Mouse (Mus musculus) thymus, postnatal 25 days (tissue): Measurements from ENCODE around the gene Taf8.

Experiments
- DNase-seq: peaks from one replicate; pipeline ENCODE4 v3.0.0; 2022

Taf8 gene

DNA sequence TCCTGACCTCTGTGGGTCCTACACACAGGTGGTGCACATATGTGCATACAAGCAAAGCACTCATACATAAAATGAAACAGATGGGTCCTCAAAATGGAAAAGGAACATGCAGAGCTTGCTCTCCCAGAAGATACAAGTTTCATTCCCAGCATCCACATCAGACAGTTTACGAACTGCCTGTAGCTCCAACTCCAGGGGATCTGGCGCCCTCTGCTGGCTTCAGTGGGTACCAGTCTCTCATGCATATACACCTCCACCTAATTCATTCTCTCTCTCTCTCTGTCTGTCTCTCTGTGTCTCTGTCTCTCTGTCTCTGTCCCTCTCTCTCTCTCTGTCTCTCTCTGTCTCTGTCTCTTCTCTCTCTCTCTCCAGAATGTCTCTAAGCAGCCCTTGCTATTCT is 19.7 kb downstream of the Taf8 start:
- peak; percentile 73 for DNase-seq

DNA sequence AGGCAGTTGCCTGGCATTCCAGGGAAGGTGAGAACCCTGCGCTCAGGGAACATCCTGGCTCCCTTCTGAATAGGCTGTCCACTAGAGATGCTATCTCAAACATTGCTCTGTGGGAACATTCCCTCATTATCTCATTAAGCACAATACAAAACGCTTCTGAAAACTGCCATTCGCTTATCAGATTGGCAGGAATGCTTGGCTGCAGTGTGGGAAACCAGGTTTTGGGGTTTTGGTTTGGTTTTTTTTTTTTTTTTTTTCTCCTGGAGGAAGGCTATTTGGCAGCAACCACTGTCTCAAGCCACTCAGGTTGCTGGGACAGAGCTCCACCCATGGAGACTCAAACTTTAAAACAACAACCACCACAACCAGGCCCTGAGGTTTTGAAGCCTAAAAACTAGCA is 22.2 kb downstream of the Taf8 start:
- DNase-seq: no peak

DNA sequence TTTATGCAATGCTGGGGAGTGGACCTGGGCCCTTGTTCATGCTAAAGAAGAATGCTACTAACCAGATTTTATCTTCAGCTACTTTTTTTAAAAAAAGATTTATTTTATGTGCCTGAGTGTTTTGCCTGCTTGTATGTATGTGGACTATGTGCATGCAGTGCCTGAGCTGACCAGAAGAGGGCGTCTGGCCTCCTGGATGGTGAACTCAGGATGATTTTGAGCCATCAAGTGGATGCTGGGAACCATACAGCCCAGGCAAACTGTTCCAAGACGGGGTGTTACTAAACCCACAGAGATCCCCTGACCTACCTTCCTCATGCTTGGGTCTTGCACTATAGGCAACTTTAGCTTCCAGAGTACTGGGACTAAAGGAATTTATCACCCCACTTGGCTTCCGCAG is 26.4 kb downstream of the Taf8 start:
- peak; percentile 39 for DNase-seq

DNA sequence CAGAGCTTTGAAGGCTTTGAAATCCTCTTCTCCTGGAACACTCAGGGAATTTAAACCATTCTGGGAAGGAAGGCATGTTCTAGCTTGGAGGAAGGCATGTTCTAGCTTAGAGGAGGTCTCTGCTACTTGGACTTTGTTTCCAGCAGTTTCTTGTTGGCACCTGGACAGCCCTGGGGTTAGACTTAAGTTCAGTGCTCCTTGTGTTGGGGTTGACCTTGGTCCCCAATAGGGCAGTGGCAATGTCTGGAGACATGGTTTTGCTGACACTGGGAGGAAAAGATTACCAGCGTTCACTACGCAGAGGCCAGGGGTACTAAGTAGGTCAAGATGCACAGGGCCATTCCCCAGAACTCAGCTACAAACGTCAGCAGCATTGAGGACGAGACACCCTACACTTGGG is 26.9 kb downstream of the Taf8 start:
- DNase-seq: no peak

DNA sequence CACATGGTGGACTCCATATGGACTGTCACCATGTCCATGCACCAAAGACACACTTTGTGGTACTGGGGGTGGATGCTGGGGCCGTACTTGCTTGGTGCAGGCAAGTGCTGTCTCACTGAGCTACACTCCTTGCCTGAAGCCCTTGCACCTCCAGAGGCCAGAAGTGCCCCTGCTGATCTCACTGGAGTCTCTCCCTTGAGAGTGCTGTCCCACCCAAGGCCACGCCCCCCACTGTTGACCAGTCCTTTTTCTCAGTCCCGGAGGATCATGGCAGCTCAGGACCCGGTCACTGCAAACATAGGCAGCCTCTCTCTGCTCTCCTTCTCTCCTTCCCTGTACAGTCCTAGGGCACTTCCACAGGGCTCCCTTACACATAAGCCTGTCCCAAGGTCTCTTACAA is 27.8 kb downstream of the Taf8 start:
- no peak for DNase-seq

DNA sequence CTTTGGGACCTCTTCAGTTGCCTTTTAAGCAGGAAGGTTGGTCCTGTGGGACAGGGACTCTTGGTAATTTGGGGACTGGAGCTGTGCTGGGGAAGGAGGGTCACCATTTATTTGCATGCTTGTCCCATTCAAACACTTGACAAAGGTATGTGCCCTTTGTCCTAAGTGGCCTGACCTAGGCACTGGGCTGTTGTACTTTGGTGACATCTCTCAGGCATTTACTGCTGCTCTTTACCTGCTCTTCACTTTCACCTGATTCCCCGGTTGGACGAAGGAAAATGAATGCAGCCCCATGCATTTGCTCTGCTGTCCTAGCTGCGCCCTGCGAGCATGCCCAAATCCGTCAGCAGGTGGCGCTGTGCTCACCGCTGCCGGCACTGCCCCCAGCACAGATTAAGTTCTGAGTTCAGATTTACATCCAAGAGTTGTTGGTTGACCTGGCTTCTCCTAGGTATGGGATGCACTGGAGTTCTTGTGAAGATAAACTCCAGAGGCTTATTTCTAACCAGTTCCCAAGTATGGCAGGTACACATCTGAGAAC is 28.6 kb downstream of the Taf8 start:
- peak; percentile 75 for DNase-seq

DNA sequence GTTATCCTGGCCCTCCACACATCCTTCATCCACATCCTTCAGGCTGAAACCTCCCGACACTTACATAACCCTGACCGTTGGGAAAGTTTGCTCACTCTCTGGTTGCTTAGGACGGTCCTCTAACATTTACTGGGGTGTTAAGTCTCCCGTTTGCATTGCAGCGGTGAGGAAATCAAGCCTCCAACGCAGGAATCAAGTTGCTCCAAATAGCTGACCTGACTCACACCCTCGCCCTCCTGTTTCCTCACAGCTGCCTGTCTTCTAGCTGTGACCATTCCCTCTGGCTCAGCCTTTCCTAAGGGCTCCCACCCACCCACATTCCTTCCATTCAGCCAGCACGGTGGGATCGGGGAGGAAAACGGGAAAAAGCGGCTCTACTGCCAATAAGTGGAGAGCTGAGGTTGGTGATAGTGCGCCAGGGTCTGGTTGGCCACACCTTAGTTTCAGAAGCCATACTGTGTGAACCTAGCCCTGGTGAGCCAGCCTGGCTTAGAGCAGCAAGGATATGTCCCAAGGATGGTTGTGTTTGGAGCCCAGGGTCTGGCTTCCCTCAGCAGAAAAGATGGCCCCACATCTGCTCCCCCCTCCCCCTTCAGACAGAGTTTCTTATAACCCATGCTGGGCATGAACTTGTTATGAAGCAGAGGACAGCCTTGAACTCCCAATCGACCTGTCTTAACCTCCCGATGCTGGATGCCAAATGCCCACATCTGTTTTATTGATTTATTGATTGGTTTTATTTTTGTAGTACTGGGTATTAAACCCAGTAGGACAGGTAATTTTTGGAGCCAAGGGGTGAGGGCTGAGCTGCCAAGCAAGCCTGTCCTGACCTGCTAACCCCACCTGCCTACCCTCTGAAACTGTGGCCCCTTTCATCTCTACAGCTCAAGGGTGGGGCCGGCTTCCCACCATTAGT is 29.4 kb downstream of the Taf8 start:
- DNase-seq: no peak

DNA sequence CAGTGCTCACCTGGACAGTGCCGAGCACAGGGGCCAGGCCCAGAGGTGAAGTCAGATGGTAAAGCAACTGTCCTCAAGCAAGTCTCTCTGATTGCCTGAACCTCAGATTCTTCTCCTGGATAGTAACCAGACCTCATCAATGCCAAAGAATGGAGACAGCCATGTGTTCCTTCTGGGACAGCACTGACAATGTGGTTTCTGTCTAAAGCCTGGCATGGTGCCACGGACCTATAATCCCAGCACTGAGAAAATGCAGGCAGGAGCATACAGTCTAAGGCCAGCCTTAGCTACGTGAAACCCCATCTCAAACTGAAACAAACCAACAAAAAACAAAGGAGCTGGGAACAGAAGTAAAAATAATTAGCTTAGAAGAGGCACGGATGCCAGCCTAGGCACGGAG is 31.4 kb downstream of the Taf8 start:
- no peak for DNase-seq

DNA sequence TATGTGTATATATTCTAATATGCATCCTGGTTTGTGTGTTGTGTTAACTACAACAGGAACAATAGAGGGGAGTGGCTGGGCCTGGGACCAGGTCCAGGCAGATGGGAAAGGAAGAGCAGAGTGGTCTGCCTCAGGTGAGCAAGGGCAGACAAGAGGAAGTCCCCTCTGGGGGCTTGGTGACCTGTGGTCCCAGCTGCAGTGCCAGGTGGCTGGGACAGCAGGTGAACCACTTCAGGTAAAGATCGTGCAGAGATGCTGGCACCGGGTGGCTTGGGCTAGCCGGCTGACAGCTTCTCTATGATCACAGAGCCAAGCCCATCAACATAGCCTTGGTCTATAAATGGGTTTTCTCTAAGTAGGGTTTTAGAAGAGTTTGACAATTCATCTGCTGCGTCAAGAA is 32.0 kb downstream of the Taf8 start:
- no peak for DNase-seq

DNA sequence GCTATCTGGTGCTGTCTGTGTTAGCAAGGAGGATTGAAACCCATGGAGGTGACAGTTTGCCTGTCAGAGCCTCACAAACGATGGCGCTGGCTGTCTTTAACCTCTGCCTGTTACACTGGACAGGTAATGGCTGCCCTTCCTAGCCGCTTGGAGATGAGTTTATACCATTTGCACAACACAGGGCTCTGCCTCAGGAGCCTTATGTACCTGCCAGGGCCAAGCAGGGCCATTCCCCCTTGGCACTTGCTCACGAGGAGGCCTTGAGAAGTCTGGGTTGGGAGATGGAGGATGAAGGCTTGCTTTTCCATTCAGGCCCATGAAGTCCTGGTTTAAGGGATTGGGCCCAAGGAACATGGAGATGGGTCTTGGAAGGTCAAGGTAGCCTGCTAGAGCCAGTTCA is 32.5 kb downstream of the Taf8 start:
- no peak for DNase-seq

DNA sequence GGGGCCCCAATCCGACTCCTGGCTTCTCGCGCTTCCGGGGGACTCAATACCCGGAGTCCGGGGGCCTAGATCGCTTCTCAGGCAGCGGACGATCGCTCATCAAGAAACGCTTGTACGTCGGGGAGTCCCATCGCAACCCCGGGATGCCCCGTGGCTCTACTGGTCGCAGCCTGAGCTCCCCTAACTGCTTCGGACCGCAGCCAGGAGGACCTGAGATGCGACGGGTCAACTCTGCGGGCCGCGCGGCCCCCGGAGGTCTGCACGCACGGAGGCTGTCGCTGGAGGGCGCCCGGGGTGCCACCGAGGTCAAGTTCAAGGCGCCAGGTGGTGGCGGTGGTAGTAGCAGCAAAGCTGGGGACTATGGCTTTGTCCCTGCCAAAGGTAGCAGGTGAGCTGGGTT is 33.6 kb downstream of the Taf8 start:
- peak; percentile 33 for DNase-seq

DNA sequence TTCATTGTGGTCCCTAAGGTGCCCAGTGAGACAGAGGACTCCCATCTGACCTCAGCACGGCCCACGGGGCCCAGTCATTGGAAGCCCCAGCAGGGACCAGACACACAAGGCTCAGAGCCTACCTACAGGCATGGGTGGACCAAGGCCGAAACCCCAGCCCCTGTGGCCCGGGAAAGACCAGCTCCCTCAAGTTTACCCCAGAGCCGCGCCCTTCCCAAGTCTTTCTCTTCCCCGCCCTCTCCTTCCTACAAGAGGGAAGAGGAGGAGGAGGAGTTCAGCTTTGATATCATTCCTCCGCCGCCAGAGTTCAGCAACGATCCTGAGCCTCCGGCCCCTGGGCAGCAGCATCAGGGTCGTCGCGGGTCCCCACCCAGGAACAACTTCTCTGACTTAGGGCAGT is 34.0 kb downstream of the Taf8 start:
- DNase-seq: no peak

DNA sequence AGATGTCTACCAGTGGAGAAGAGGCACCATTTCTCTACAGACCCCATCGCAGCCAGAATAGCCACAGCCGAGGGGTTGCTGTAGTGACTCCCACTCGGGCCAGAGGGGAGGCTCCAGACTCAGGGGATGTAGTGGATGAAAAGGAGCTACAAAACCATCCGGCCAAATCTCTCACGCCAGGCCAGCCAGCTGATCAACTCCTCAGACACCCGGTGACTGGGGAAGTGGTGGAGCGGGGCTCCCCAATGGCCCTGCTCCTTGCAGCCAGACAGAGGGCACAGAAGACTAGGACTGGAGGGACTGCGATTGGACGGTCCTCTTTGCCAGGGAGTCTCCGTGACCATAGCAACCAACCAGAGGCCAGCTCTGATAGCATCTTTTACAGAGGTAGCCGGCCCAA is 34.4 kb downstream of the Taf8 start:
- DNase-seq: no peak

DNA sequence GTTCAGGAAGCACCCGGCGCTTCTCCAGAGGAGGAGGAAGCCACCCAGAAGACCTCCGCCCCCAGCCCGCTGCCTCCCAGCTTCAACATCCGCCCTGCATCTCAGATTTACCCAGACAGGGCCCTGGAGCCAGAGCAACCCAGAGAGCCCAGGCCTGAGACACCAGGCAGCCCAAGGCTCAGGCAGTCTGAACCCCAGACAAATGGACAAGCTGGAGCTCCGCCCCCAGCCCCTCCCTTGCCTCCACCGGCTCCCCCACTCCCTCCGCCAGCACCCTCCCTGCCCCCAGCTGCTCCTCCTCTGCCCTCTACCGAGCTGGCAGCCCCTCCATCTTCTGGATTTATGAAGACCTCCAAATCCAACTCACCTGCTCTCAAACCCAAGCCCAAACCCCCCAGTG is 35.8 kb downstream of the Taf8 start:
- DNase-seq: no peak

DNA sequence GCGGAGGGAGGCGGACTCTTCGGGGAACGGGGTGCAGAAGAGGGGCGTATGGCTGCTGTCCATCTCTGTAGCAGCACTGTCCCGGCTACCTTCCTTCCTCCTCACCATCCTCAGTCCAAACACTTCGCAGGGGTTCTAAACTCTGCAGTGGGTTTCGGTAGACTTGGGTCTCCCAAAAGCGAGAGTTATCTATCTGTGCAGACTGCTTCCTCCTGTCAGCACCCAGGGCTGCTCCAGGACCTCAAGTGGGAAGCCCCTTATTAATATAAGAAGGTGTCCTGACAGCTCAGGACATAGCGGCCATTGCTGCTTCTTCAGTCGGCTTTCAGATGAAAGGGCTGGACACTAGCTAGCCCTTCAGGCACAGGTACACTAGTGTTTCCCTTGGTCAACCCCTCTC is 37.1 kb downstream of the Taf8 start:
- no peak for DNase-seq

DNA sequence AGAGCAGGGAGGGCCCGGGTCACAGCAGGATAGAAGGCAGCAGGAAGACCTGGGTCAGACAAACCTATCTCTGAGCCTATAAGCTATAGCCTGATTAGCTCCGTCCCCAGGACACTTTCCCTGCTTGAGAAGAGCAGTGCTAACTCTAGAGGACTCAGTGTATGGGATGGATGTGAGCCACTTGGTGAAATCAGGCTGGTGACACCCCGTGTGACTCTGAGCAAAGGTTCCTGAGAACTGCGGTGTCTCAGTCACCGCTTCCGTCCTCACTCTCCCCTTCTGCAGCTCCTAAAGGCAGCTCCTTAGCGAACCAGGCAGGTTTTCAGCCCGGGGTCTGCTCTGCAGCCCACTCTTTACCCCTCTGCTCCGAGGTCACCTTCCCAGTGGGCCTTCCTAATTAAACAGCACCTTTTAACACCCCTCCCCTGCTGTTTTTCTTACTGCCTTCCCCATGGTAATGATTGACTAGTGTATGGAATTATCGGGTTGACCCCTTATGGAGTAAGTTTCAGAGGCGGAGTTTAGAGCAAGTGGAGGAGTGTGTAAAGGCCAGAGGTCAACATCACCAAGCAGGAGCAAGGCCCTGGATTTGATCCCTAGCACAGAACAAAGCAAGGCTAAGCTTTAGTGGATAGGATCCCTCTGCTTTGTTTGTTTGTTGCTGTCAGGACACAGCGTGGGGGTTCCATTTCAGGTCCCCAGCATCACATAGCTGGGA is 37.7 kb downstream of the Taf8 start:
- no peak for DNase-seq

DNA sequence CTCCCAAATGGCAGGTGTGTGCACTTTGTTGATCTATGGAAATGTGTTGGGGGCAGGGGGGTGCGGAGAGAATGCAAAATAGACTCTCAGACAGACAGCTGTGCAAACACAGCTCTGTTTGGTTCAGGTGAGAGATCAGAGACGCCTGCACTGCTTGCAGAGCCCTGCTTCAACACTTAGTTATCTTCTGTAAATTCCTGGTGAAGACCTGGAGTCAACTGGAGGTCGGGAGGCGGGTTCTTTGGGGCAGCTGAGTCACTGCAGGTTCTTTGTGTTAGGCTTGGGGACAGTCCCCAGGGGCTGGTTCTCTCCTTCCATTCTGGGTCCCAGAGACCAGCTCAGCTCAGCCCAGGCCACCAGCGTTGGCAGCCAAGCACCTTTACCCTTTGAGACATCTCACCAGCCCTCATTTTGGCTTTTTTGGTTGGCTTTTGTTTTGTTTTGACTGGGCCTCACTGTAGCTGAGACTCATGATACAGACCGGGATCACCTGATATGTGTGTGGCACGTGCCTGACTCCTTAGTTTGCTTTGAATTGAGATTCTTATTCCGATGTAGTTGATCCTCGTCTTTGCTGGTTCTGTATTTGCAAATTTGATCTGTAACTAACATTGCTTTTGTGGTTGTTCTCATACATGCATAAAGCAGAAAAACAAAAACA is 39.2 kb downstream of the Taf8 start:
- no peak for DNase-seq

DNA sequence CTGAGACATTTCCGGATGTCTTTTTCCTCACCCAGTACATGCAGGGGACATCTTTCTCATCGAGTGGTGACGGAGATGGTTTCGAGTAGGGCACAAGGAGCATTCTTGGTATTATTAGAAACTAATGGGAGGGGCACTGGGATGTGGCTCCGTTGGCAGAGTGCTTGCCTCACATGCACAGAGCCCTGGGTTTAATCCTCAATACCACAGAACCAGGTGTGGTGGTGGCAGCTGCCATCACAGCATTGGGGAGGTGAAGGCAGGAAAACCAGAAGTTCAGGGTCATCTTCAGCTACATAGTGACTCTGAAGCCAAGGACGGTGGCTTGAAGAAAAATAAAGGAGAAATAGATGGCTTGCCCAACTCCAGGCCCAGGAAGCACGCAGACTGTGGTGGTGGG is 39.9 kb downstream of the Taf8 start:
- no peak for DNase-seq

DNA sequence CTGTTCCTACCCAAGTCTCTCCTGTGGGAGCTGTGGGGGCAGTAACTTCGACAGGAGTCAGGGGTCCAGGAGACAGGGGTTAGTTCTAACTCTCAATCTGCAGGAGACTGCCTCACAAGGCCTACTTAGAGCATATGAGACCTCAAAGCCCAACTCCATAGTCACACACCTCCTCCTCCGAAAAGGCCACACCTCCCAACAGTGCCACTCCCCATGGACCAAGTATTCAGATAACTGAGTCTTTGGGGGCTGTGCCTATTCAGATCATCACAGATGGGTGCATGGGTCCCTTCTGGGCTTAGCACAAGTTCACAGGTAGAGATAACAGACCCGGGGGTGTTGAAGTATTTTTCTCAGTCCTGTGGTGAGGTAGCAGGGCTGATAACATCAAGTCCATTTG is 40.4 kb downstream of the Taf8 start:
- no peak for DNase-seq

DNA sequence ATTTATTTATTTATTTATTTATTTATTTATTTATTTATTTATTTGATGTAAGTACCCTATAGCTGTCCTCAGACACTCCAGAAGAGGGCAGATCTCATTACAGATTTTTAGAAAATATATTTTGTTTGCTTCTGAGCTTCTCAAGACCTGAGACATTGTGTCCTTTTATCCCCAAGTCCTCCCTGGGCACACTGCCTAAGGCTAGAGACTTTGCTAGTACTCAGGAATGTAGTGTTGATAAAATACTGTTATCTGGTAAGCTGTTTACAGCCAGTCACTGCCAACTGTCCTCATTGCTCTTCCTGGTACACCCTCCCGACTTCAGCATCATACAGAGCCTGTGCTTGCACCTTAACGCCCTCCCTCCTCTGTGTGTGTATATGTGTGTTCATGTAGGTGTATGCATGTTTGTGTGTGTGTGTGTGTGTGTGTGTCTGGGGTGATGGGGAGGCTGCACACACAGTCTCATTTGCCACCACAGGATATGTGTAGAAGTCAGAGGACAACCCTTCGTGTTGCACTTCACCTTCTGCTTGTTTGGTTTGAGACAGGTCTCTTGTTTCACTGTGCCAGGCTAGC is 42.7 kb downstream of the Taf8 start:
- DNase-seq: no peak

DNA sequence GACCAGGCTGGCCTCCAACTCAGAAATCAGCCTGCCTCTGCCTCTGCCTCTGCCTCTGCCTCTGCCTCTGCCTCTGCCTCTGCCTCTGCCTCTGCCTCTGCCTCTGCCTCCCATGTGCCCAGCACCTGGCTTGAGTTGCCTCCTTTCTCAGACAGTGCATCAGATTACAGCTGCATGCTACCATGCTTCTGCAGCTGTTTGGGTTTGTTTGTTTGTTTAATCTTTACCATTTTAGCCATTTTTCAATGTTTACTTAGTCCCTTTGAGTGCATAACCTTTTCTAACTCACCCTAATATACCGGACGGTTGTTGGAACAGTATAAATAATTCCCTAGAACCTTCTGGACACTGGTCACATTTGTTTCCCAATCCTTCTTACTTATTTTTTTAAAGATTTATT is 43.2 kb downstream of the Taf8 start:
- DNase-seq: no peak

DNA sequence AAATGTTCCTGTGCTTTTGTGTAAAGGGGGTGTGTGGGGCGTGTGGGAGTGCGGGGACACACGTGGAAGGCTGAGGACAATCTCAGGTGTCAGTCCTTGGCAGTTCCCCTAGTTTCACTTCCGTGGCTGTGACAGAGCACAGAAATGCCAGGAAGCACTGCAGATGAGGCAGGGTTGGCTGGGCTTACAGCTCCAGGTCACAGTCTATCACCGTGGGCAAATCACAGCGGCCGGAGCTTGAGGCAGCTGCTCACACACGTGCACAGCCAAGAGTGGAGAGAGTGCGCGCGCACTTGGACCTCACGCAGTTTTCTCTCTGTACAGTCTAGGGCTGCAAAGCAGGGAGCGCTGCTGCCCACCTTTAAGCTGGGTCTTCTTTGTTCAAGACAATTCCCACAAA is 43.8 kb downstream of the Taf8 start:
- DNase-seq: no peak

DNA sequence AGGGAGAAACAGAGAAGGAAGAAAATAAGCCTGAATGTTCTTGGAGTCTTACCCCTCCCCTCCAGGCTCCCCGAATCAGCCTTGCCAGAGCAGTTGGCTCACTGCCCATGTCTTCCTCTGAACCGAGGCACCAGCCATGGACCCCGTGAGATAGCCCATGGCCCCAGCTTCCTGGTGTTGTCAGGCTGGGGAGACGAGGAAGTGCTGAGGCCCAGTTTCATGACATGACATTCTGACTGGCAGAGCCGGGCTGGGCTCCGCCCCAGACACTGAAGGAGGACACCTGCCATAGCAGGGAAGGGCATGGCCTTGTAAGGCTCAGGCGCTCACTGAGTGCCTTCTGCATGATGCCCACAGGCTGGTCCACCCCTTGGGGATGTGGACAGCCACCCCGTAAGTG is 47.4 kb downstream of the Taf8 start:
- peak; percentile 33 for DNase-seq
